Mouse (Mus musculus) liver, adult 2 months (tissue): ENCODE data around the gene Gan.

ENCODE experiments used
- CTCF ChIP-seq: fragments of 200-500 bp; IDR thresholded peaks from 2 replicates; pipeline ENCODE4 v1.5.1; 2011; ENCODE audit warnings: low read depth, low read length, control low read depth
- POLR2A ChIP-seq: fragments of 200-500 bp; IDR thresholded peaks from 2 replicates; pipeline ENCODE4 v1.6.1; 2011; ENCODE audit warnings: low read length, control low read depth; ENCODE audit not compliant: insufficient read depth; ENCODE audit errors: extremely low read depth

DNA sequence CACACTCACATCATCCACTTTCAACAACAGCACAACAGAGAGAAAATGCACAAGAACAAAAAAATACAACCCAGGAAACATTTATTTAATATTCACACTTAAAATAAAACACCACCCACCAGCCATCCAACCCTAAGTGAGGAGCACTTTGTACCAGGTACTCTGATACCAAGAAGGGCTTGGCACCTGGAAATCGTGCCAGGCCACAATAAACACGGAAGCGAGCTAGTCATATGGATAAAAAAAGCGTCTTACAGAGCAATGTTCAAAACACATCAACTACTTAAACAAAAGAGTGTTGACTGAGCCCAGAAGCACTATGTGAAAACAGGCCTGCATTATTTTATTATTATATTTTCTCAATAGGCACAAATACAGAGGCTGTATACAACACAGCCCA is 1.8 kb upstream of the Gan start:
- TF ChIP-seq CTCF (no peak), POLR2A (no peak)
